Mouse (Mus musculus) hindbrain, embryonic 10.5 days (tissue): Measurements from ENCODE around the gene Tssk3. TPM values are rescaled to one million over a fixed set of nuclear protein-coding genes. Genes with fewer than 3 reads are reported as not detected.

Experiments
- polyA plus RNA-seq: library from polyadenylated mRNA; unstranded; fragments of >200 nt; fragmentation: Nextera tagmentation; extraction: Ambion mirVana; gene quantifications from 2 replicates; pipeline ENCODE4 v1.2.1, GENCODE M21; 2016

Gene Tssk3
- polyA plus RNA-seq, 1 experiment from 2014 or later = not detected

Other genes with a start within 250 kb of the Tssk3 start
- 3.0 and 3.7 TPM in 2 replicates for gene C77080, start 229.6 kb downstream of the Tssk3 start, polyA plus RNA-seq
- 0.37 and 0.63 TPM in 2 replicates for gene Sync, start 203.4 kb downstream of the Tssk3 start, polyA plus RNA-seq
- 470 and 520 TPM in 2 replicates for gene Rbbp4, start 155.7 kb downstream of the Tssk3 start, polyA plus RNA-seq
- gene Zbtb8os, start 155.3 kb downstream of the Tssk3 start, polyA plus RNA-seq = 45.4 and 54.7 TPM in 2 replicates
- gene Zbtb8a, start 112.9 kb downstream of the Tssk3 start, polyA plus RNA-seq = 7.7 and 11.8 TPM in 2 replicates
- gene Zbtb8b, start 50.2 kb downstream of the Tssk3 start, polyA plus RNA-seq = 1.8 and 2.1 TPM in 2 replicates
- gene Bsdc1, start 29.4 kb downstream of the Tssk3 start, polyA plus RNA-seq = 22.2 and 24.8 TPM in 2 replicates
- 0.41 TPM in 1 of 2 replicates, not detected in the other for gene Fam229a, start 168 bp upstream of the Tssk3 start, polyA plus RNA-seq
- 1,645 and 2,027 TPM in 2 replicates for gene Marcksl1, start 22.6 kb upstream of the Tssk3 start, polyA plus RNA-seq
- 241 and 286 TPM in 2 replicates for gene Hdac1, start 51.7 kb upstream of the Tssk3 start, polyA plus RNA-seq
- 6.5 and 6.6 TPM in 2 replicates for gene Lck, start 82.6 kb upstream of the Tssk3 start, polyA plus RNA-seq
- 0.46 and 1.0 TPM in 2 replicates for gene Fam167b, start 87.5 kb upstream of the Tssk3 start, polyA plus RNA-seq
- 268 and 293 TPM in 2 replicates for gene Eif3i, start 109.6 kb upstream of the Tssk3 start, polyA plus RNA-seq
- gene Tmem234, start 109.6 kb upstream of the Tssk3 start, polyA plus RNA-seq = 226 and 229 TPM in 2 replicates
- 0.90 and 1.3 TPM in 2 replicates for gene Dcdc2b, start 123.2 kb upstream of the Tssk3 start, polyA plus RNA-seq
- gene Iqcc, start 128.1 kb upstream of the Tssk3 start, polyA plus RNA-seq = 27.7 and 29.1 TPM in 2 replicates
- gene Ccdc28b, start 132.9 kb upstream of the Tssk3 start, polyA plus RNA-seq = 53.2 and 75.0 TPM in 2 replicates
- gene Txlna, start 150.0 kb upstream of the Tssk3 start, polyA plus RNA-seq = 90.1 and 108 TPM in 2 replicates
- 14.5 and 16.4 TPM in 2 replicates for gene Kpna6, start 181.7 kb upstream of the Tssk3 start, polyA plus RNA-seq
- 15.2 and 24.1 TPM in 2 replicates for gene Tmem39b, start 205.8 kb upstream of the Tssk3 start, polyA plus RNA-seq